Mouse (Mus musculus) hindlimb bud, embryonic 11.5 days (tissue): ENCODE data around the gene Grin2a.

ENCODE experiments used
- DNase-seq: peaks from one replicate; pipeline ENCODE4 v3.0.0-alpha.2; 2012; ENCODE audit warnings: low read depth, low spot score; ENCODE audit errors: extremely low spot score

Grin2a gene

DNA sequence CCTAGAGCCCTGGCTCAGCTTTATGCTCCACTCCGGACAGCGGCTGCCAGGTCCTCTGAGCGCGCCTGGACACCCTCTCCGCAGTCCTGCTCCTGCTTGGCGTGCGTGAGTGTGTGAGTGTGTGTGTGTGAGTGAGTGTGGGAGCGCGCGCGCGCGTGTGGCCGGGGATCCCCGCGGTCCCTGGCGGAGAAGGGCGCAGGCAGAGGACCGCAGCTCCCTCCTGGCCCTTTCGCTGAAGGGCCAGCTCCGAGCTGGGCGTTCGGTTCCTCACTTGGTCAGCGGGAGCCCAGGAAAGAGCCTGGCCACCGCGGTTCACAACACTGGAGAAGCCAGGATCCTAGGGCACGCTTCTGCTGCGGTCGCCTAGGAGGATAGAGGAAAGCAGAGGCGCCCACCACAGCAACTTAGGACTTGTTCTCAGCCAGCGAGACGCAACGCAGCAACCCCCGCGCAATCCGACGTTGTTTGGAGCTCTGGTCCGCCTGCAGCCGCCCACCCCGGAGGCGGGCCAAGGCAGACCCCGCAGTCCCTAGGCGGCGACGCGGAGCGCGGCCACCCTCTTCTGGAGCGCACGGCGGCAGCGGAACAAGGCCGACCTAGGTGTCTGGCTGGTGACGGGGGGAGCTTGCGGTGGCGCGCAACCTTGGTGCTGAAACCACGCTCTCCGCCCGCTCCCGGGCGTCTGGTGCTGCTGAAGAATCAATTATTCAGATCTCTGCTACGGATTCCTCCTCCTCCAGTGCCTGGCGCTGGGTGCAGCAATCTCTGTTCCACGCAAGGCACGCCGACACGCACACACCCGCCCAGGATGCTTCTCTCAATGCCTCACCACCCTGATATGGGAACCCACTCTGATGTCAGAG, at the start of gene Grin2a:
Grin2a (minus strand) TSS at position 610 of the 863 bp plus-strand sequence.
- no peak for DNase-seq

GRCm38 (mm10) chr16:10035582-10036215, 40.3 kb upstream of the Grin2a start:
- DNase-seq: no peak

- no peak for DNase-seq
Measured at GRCm38 (mm10) chr16:10033416-10033979, 38.1 kb upstream of the Grin2a start.

GRCm38 (mm10) chr16:10031891-10032290, 36.5 kb upstream of the Grin2a start:
- DNase-seq: no peak

DNA sequence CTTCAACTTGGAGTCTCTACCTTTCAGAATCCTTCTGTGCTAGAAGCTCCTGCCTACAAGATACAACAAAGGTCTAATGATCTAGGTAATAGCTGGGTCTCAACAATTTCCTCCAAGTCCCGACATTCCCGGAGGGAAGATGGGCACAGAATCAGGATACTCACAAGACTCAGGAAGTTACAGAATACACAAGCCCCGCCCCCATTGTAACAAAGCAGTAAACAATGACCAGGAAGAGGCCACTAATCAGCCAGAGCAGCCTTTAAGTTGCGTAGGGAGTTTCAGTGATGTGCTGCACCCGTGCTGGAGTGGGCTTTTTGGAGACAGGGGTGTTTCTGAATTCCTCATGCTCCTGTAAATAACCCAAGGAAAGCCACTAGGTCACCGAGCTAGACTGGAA, 31.4 kb upstream of the Grin2a start:
- DNase-seq: no peak

- DNase-seq: no peak
Measured at GRCm38 (mm10) chr16:10009743-10010142, 14.4 kb upstream of the Grin2a start.

GRCm38 (mm10) chr16:10005606-10006005, 10.2 kb upstream of the Grin2a start:
- no peak for DNase-seq

DNA sequence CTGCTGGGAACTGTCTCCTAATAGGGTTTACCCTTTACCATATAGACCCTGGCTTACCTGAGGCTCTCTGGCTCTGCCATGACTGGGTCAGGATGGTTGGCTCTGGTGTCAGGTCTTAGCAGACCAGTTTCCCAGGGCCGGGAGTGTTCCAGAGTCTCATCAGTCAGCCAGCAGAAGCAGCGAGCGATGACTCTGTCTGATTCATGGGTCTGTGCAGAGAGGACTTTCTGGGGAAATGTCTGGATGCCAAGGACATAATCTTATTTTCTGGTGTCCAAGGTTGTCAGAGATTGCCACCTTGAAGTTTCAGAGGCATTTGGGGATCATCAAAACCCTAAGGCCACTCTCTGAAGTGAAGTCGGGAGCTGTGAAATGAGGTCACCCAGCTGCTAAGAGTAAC, 8.7 kb upstream of the Grin2a start:
- no peak for DNase-seq

DNA sequence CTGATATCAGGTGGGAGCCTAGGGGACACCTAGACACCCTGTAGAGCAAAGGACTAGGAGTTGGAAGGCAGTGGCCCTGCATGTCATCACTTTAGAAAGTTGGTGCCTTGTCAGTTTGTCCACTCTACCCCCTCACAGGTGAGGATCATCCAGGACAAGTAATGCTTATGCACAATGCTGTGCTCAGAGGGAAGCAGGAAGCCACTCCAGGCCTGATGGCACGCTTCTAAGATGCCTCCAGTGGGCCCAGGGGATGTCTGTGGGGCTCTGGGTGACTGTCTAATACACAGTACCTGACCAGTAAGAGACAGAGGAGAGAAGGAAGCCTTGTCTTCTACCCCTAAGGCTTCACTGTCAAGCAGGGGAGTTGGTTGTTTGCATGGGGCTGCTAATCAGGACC, 7.6 kb upstream of the Grin2a start:
- DNase-seq: no peak

DNA sequence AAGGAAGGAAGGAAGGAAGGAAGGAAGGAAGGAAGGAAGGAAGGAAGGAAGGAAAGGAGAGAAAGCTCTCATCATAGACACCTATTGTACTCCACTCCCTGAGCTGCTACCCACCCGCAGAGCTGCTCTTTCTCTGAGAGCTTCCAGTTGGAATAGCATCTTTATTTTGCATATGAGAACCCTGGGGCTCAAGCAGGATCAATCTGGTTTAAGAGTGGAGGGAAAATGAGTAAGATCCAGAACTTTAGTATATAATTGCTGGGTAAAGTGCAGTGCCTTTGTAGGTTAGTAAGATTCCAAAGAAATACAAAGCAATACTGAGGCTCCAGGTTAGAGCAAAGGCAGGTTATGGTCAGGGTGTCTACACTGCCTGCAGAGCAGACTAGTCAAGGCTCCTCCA, 6.2 kb upstream of the Grin2a start:
- DNase-seq: no peak

- no peak for DNase-seq
Measured at GRCm38 (mm10) chr16:9999926-10000325, 4.6 kb upstream of the Grin2a start.

GRCm38 (mm10) chr16:9997931-9998330, 2.6 kb upstream of the Grin2a start:
- DNase-seq: no peak

GRCm38 (mm10) chr16:9995814-9996210, 452 bp upstream of the Grin2a start:
- DNase-seq: no peak

GRCm38 (mm10) chr16:9994041-9994950, 1.1 kb downstream of the Grin2a start:
- no peak for DNase-seq

- DNase-seq: no peak
Measured at GRCm38 (mm10) chr16:9993255-9994040, 1.9 kb downstream of the Grin2a start.

GRCm38 (mm10) chr16:9992773-9993221, 2.6 kb downstream of the Grin2a start:
- no peak for DNase-seq

GRCm38 (mm10) chr16:9992076-9992772, 3.1 kb downstream of the Grin2a start:
- DNase-seq: no peak

DNA sequence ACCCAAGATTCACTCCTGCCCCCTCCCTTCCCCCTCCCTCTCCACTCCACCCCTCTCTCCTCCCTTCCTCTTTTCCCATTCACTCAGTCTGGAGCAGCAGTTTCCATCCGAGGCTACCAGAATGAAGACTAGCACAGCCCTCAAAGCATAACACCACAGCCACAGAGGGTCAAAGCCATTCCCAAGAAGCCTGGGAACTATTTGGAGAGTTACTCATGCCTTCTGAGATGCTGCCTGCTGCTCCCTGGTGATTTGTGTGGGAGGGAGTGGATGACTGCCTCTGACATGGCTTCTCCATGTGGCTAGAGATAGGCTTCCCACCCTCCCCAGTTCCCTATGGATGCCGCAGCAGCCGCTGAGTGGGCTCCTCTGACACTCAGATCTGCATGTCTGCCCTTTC, 10.3 kb downstream of the Grin2a start:
- DNase-seq: no peak

GRCm38 (mm10) chr16:9980641-9981040, 14.7 kb downstream of the Grin2a start:
- DNase-seq: no peak

DNA sequence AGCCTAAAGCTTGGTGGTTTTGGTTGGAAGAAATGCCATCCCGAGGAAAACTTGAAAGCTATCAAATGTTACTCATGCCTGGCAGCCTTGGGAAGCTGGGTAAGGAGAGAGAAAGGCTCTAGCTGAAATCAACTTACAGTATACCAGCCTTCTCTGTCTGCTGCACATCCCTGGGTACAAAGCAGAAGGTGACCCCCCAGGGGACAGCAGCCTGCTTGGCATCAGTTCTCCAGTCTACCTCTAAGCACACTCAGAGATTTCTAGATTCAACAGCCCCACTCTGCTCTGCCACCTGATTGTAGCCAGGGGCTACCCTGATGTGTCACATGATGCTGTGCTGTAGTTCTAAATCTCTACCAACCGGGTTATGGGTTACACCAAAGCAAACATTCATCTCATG, 17.2 kb downstream of the Grin2a start:
- no peak for DNase-seq
